Mouse (Mus musculus): ENCODE results near the gene Ndufb7.
"Not testable (repeated sequence)": the region's sequence is repeated elsewhere in the genome, so short reads cannot be mapped to it uniquely, and the experiment has no call there.

Gene Ndufb7

DNA sequence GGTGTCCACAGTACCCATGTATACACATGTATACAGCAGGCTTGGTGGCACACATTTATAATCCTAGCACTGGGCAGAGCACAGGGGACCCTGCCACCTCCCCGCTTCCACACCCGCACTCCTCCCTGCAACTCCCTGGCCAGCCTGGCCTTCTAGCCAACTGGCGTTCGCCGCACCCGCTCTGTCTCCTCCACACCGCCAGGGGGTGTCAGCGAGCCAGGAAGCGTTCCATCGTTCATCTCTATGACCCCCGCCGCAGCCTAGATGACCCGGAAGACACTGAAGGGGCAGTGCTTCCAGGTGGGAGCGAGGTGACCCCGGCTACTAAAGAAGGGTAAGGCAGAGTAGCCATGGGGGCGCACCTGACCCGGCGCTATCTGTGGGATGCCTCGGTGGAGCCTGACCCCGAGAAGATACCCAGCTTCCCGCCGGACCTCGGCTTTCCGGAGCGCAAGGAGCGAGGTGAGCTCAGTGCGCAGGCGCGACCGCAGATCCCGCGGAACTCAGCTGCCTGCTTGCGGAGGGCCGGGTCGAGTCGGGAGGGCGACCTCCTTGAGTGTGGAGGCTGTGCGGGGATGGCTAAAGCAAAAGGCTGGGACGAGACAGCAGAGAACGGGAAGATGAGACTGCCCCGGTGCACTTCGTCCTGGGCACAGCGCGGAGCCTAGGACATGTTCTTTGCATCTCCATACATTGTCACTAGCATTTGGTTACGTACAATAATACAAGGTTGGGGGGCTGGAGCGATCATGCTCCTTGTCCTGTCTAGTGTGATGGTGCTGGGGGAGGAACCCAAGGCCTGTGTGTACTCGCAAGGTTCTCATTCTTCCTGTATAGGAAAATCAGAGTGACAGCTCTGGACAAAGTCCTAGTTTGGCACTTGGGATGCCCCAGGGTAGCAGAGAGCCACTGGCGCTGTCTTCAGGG is at the start of gene Ndufb7:
Gene Ndufb7 (plus strand): TSS at position 203 of the 927 bp plus-strand sequence.
- DNase-seq: peak; percentile 99

DNA sequence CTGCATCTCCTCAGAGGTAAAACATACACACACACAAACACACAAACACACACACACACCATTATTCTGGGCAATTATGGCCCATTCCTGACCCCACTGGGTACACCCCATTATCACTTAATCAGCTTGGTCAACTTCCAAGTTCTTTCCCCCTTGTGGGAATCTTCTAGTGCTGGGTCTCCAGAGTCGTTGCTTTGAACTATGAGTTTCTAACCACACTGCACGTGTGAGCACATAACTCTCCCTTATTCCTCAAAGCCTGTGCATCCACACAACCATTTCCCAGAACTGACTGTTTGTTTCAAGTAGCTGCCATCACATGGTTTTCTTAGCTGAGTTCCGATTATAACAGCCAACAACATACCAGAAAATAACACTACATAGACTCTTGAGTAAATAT is 46.0 kb upstream of the Ndufb7 start:
- no peak for DNase-seq

DNA sequence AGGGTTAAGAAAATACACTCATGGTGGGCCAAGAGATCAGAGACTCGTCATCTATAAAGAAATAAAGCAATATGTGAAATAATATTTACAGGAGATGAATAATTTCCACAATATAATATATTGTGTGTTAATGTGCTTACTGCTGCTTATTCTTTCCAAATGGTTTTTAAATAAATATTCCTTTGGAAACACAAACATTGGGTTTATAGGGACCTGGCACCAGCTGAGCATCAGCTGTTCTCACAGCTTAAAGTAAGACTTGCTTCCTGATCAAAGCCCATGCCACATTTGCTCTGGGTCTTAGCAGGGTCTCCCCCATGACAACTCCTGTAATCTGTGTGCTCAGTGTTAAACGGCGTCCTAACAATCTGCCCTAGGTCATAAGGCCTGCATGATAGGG is 45.6 kb upstream of the Ndufb7 start:
- not testable (repeated sequence) for DNase-seq

DNA sequence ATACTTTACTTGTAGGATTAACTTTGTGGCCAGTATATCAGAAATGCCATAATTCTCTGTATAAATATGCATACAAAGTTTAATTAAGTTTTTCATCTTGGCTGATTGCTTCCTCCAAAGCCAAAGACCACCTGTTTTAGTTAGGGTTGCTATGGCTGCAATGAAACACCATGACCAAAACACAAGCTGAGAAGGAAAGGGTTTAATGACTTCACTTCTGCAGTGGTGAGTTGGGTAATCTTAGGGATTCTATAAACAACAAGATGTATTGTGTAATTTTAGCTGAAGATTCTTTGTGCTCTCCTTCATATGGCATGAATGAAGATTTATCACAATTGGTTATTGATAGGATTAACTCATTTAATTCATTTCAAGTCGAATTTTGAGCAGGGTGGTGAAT is 45.2 kb upstream of the Ndufb7 start:
- no peak for DNase-seq

DNA sequence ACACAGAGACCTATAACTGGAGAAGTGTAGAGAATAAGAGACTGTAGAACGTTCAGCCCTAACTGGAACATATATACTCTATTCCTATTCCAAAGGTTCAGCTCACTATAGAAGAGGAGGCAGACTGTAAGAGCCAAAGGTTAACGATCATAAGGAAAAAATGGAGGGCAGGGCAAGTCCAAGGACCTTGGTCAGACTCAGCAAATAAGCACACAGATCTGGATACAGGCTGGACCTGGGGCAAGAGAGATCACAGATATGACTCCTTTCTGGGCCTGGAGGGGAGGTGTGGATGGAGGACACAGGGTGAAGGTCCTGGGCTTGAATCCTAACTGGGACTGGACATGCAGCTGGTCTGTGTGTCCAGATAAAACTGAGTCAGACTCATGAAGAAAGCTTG is 31.7 kb upstream of the Ndufb7 start:
- no peak for DNase-seq

DNA sequence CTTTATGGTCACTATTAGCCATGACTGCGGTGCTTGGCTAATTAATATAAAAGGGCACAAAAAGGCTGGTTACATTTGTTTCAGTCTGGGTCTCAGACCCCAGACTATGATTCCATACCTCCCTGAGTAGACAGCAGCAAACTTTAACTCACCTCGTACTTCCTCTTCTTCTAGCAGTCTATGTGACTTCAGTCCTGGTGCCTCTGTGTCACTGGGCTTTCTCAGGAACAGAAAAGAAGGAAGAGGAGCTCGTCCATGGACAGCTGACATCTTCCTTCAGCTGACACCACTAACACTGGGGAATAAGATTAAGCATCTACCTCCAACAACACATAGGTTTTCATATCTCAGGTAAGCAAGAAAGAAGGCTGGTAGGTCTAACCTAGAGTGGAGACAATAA is 30.7 kb upstream of the Ndufb7 start, which contains the start of gene Olfr370:
Gene Olfr370 (plus strand): TSS at position 45 of the 400 bp plus-strand sequence.
- no peak for DNase-seq

DNA sequence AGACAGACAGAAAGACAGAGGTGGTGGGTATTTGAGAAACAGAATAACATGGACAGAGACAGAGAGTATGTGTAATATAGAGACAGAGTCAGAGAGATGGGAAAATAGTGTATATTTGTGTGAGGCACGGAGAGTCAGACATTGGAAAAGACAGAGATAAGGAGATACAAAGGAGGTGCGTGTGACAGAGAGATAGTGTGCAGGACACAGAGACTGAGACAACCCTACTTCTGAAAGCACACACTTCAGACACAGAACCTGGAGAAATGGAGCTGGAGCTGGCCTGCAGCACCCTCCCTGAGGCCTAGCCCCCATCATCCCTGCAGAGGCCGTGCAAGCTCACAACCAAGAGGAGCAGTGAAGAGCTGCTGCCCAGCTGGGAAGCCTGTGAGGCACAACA is 3.8 kb upstream of the Ndufb7 start:
- DNase-seq: no peak

DNA sequence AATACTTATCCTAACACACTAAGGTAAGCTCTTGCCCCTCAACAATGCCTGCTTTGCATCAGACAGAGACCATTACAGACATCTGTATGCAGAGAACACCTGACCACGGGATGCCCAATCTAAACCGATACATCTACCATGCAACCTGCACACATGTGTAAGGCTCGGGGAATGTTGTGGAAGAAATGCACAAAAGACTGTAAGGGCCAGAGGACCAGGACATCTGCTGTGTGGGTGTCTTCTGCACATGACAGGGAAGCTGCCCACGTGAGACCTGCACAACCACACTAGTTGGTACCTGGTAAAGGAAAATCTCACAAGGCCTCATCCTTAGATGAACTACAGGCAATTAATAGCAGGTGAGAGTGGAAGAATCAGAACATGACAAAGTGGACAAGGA is 3.2 kb upstream of the Ndufb7 start:
- DNase-seq: no peak

DNA sequence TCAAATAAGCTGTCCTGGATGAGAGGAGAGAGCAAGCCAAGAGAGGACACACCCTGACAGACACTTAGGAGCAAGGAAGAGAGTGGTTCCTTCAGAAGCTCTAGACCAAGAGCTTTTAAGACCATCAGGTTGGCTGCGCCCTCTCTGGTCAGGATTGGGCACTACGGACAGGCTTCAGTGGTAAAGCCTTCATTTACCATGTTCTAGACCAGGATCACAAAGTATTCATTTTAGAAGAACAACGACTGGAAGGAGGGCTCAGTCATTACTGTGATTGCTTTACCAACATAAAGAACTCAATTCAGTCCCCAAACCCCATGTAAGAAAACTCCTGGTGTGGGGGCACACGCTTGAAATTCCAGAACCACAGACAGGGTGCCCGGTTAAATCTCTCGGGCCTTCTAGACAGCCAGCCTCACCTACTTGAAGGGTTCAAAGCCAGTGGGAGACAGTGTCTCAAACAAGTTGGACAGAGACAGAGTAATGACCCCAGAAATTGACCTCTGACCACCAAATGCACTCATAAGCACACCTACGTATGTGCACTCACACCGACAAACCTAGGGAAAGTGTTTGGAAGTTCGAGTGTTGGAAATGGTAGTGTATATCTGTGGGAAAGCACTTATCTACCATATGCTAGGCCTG is 618 bp upstream of the Ndufb7 start:
- peak; percentile 51 to 57 for DNase-seq

DNA sequence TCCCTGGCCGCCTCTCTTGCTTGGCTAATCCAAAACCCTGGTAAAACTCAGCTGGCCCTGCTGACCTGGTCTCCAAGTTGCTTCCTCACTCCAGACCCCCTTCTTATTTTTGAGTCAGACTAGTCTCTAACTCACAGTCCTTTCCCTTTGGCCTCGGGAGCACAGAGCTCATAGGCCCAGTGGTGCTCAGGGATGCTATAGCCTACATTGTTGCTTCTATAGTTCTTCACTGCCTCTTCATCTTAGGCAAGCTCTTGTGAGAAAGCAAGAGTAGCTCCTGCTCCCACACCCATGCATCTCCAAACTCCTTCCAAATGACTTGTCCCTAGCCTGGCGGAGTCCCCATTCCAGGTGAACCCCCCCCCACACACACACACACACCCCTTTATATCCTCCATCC is 1.2 kb downstream of the Ndufb7 start:
- peak; percentile 6 to 9 for DNase-seq

DNA sequence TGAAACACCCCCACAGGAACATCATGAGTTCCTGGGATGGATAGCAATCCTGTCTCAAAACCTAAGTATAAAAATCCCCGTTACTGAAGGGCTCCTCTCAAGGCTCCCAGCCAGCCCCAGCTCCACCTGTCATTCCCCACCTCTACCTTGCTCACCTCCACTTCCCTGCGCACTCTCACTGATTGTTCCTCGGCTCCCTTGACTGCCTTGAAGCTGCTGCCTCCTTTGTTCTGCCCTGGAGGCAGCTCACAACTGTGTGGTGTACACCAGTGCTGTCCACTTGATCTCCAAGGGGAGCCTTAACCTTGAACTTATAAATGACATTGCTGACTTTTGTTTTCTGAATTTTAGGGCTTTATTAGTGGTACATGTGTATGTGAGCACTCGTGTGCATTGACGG is 1.7 kb downstream of the Ndufb7 start:
- DNase-seq: peak; percentile 2 to 4

DNA sequence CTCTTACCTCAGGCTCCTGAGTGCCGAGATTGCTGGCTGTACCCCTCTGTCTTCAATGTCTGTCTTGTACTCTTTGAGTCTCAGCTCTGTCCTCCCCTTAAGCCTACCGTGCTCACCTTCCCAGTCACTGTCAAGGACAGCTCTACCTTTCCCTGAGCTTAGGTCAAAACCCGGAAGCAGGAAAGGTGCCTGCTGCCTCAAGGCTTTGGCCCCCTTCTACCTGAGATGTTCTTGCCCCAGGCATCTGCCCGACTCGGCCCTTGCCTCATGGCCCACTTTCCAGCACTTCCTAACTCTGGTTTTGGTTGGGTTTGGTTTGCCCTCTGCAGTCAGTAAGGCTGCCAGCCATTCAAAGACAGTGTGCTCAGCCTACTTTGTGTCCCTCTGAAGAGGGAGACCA is 2.3 kb downstream of the Ndufb7 start:
- DNase-seq: peak; percentile 3 to 6

DNA sequence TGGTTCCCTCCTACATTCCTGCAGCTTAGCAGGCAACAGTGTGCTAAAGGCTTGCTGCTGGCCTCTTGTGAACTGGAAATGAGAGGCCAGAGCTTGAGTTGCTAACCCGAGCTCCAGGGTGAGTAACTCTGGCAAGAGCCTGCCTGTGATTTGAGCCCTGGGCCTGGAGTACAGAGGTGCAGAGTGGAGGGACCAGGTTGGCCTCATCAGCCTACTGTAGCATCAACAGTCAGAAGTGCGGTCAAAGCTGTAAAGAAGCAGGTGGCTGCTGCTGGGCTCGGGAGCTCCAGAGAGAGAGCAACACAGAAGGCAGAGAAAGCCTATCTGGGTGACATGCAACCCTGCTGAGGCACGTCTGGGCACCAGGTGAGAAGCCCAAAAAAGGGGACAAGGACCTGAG is 2.7 kb downstream of the Ndufb7 start:
- DNase-seq: peak; percentile 2 to 6

DNA sequence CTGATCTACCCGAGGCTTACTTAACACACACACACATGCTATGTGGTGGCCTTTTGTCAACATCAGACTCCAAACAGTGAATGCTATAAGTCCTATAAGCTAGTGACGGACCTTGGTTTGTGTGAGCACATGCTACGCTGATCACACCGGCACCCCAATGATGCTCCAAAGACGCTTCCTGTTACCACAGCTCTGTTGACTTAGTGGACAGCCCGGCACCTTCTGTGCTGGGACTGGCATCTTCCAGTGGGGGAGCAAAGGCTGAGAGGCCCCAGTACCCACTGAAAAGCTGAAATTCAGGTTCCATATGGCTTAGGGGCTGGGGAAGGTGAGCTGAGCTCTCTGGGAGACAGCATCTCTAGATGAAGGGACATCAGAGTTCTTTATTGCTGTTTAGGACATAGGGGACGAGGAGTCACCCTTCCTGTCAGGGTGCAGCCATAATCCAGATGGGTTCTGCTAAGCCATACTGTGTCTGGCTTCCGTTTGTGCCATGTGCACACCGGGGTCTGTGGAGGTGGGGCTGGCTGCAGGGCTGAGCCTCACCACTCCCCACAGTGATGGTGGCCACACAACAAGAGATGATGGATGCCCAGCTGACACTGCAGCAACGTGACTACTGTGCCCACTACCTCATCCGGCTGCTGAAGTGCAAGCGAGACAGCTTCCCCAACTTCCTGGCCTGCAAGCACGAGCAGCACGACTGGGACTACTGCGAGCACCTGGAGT is 4.0 kb downstream of the Ndufb7 start:
- peak; percentile 8 to 11 for DNase-seq

DNA sequence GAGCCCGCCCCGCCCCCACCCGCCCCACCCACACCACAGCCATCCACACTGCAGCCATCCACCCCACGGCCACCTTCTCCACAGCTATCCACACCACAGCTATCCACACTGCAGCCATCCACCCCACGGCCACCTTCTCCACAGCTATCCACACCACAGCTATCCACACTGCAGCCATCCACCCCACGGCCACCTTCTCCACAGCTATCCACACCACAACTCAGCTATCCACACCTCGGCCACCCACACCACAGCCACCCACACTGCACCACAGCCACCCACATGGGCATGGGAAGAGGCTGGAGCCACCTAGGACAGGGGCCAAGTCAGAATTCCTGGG is 4.5 kb downstream of the Ndufb7 start:
- DNase-seq: peak in 1 of 2 experiments; percentile 14

DNA sequence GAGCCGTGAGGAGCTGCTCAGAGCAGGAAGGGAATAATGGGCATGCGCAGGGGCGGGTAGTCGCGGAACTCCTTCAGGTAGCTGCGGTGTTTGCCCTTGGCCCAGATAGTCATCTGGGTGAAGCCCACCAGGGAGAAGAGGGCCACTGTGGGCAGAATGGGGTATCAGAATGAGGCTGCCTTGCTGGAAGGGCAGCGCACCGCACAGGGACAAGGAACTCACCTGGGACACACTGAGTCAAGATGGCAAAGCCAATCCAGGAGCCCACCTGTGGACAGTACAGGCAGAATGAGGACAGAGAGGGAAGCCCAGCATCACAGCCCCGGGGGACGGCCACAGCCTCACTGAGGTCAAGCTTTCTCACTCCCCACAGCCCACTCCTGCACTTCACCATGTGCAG is 5.3 kb downstream of the Ndufb7 start:
- peak; percentile 3 to 16 for DNase-seq

DNA sequence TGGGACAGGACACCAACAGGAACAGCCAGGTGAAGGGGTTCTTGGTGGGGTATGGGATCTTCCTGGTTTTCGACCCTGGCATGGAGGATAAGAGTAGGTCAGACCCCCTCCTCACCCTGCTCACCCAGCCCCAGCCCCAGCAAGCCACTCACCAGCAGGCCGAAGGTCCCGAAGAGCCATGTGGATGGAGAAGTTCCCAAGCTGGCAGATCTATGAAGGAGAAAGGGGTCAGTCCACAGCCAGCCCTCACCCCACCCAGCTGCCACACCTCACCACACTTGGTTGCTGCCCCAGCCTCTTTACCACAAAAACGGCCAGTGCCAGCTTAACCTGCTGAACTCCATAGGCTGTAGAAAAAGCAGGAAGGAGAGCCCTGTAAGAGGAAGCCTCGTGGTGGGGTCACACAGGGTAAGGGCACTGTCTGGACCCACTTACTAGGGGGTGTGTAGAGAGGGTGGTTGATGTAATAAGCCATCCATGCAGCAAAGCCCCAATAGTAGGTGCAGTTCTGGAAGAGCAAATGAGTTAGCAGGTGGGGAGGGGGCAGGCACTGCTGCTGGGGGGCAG is 5.9 kb downstream of the Ndufb7 start:
- peak; percentile 2 to 5 for DNase-seq

DNA sequence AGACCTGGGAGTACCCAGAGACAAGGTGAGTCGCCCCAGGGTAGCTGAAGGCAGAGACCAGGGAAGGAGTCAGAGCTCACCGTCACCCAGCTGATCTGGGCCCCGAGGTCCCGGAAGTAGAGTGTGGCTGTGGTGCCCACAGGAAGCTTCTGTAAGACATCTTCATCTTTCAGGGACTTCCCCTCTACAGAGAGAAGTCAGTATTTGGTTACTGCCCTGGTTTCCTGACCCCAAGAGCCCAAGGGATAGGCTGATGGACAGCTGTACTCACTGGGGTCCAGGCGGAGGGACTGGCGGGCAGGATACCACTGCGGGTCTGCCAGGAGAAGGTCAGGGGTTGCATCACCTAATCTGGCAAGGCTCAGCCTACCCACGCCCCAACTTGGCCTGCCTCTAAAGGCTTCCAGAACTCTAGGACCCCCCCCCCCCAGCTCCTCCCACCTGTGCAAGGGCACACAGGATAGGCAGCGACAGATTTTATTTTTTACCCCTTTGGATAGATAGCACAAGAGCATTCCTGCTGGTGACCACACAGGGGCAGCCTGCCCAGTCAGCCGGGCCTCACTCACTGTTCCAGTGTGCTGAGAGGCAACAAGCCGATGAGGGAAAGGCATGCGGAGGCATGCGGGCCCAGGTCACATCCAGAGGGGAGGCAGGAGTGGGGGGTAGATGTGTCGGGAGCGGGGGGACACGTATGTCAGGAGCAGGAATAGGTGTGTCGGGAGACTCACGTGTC is 6.8 kb downstream of the Ndufb7 start:
- DNase-seq: peak; percentile 30 to 36

DNA sequence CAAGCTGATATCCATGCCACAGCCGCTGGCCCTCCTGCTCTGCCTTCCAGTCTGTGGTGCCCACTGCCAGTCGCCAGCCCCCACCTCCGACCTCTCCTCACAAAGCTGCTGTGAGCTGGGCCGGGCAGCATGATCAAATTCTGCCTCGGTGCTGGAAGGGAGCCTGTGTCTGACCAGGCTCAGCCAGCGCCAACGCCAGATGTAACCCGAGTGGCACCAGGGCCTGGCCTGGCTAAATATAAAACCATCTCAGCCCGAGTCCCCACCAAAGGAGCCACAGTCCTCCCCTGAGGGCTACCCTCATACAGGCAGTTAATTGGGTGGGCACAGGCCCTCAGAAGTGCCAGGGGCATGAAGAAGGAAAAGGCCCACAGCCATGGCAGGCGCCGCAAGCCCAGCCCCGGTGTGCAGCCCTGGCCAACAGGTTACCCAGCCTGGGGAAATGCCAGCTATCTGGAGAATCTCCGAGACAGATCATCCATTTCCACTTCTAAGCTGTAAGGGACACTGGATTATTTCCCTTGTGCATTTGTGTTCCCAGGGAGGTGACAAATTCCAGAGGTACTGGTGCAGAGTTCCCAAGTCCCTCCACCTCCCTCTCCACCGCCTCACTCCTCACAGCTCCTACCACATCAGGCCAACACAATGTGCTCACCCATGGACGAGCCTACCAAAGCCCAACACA is 8.3 kb downstream of the Ndufb7 start:
- peak; percentile 51 to 58 for DNase-seq

DNA sequence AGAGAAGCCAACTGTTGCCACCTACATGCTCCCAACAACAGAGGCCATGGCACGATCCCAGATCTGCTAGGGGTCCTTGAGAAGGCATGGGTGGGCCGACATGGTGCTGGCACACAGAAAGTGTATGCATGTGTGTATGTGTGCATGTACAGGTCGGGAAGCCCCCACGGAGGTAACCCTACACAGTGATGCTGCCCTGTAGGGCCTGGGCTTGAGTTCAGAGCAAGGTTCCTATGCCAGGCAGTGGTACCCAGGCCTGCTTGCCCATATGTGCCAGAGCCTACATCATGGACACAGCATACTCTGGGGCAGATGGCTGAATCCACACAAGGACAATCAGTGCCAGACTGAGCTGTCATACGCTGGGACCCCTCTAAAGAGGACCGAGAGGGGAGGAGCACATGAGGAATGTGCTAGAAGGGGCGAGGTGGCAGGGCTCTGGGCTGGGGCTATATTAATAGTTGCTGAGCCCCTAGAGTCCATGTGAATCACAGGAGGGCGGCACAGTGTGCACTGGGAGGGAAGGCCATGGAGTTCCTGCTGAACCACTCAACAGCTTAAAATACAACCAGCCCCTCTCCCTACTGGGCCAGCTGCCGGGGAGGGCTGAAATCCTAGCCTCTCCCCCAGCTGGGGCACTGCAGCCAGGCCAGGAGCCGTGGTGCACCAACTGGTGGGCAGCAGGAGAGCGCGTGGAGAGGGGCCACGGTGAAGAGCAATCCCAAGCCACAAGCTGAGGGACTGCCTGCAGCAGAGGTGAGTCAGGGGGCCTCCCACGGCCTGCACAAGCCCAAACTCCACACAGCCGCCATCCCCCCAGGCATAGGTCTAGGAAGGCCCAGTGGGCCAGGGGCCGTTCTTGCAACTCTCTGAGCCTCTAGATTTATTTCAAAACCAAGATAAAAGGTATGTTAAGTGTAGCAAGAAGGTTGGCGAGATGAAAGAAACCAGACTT is 9.4 kb downstream of the Ndufb7 start:
- DNase-seq: peak; percentile 71 to 77

DNA sequence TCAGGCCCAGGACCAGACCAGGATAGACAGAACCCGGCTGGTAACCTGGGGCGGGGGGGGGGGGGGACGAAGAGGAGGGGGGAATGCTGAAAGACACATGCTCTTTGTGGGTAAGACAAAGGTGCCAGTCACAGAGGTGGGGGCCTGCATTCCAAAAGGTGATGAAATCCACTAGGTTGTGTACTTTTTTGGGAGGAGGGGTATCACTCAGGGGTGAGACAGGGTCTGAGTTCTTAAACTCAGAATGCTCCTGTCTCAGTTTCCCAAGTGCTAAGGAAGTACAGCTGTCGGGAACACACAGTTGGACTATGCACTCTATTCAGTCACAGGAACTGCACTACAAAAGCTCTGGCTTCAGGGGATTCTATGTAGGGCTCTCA is 10.0 kb downstream of the Ndufb7 start:
- DNase-seq: peak in 1 of 2 experiments; percentile 2
